In the genomic region with DNA sequence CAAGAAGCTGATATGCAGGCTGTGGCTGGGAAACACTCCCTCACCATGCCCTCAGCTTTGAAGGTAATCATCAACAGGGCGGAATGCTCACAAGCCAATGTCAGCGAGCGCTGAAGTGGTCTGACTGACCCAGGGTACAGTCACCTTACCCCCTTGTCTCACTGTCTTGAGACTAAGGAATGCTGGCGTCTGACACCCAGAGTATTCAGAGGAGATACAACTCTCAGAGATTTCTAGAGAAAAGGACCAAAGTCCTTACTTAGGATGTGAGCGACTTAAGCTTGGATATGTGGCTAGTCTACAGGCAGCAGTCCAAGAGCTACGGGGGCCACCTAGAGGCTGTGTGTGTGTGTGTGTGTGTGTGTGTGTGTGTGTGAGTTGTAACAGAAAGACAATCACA, we compare ENCODE assay signal across 13 mouse cellular contexts.
DNase-seq lines count a peak whose midpoint lies in the region; ATAC-seq and TF ChIP-seq lines count a peak whose summit lies in the region.
"Had no signal": no experiment of that assay in that cellular context is flagged by ENCODE, and none has a peak within 500 bp of the region (broad histone marks: within the 10 kb centered on the region; RNA-seq: fewer than 3 reads in every experiment).

No protein-coding gene starts in this region.

- H3K9me3 ChIP-seq in limb, embryonic 15.5 days = no peaks in the 10 kb centered on the region
- no peaks in the 10 kb centered on the region for H3K9me3 ChIP-seq in limb, embryonic 10.5 days (replicated peaks)
- H3K9me3 ChIP-seq in intestine, embryonic 16.5 days (ENCODE audit: control insufficient read depth, low read length) = no peaks in the 10 kb centered on the region
- H3K9me3 ChIP-seq in kidney, embryonic 14.5 days (ENCODE audit: control insufficient read depth, low read length) = no peaks in the 10 kb centered on the region
- no peaks in the 10 kb centered on the region for H3K9me3 ChIP-seq in lung, postnatal 0 days (ENCODE audit: low read length)
- H3K9me3 ChIP-seq: embryonic facial prominence, embryonic 12.5 days; hindbrain, embryonic 13.5 days had no signal

- H3K4me2 ChIP-seq in limb, embryonic 15.5 days = no peak overlapping the region
- H3K4me2 ChIP-seq in intestine, embryonic 16.5 days (ENCODE audit: low read depth, low read length) = no peak overlapping the region
- H3K4me2 ChIP-seq in kidney, embryonic 14.5 days (replicated peaks; ENCODE audit: low read depth, low read length) = no peak overlapping the region
- H3K4me2 ChIP-seq in lung, postnatal 0 days (replicated peaks; ENCODE audit: low read depth, low read length) = no peak overlapping the region
- H3K4me2 ChIP-seq: embryonic facial prominence, embryonic 12.5 days; hindbrain, embryonic 13.5 days had no signal

- H3K9ac ChIP-seq in limb, embryonic 15.5 days = no peak overlapping the region
- H3K9ac ChIP-seq in intestine, embryonic 16.5 days (ENCODE audit: low read depth, low read length) = no peak overlapping the region
- H3K9ac ChIP-seq in kidney, embryonic 14.5 days (ENCODE audit: low read depth, low read length) = no peak overlapping the region
- no peak overlapping the region for H3K9ac ChIP-seq in lung, postnatal 0 days (replicated peaks; ENCODE audit: low read depth)
- H3K9ac ChIP-seq: embryonic facial prominence, embryonic 12.5 days; hindbrain, embryonic 13.5 days had no signal

- no peak for DNase-seq in limb, embryonic 10.5 days (ENCODE audit: low spot score)
- DNase-seq in lung, postnatal 0 days (ENCODE audit: low spot score) = peak; percentile 78
- DNase-seq in left cerebral cortex, postnatal 14 days (ENCODE audit: low spot score in 2 of 2) = no peak
- DNase-seq in retina, postnatal 1 day = no peak
- DNase-seq in adrenal gland, postnatal 10 days = no peak
- DNase-seq: cerebellum, adult 8-10 months; thymus, postnatal 14 days had no signal

- H3K27me3 ChIP-seq in limb, embryonic 15.5 days = no peaks in the 10 kb centered on the region
- no peaks in the 10 kb centered on the region for H3K27me3 ChIP-seq in limb, embryonic 10.5 days (ENCODE audit: low read depth, poor library complexity, severe bottlenecking)
- H3K27me3 ChIP-seq in intestine, embryonic 16.5 days (replicated peaks; ENCODE audit: control insufficient read depth, insufficient read depth, low read length) = no peaks in the 10 kb centered on the region
- no peaks in the 10 kb centered on the region for H3K27me3 ChIP-seq in kidney, embryonic 14.5 days (ENCODE audit: control insufficient read depth, insufficient read depth, low read length)
- H3K27me3 ChIP-seq in lung, postnatal 0 days (replicated peaks; ENCODE audit: insufficient read depth, low read length) = no peaks in the 10 kb centered on the region
- H3K27me3 ChIP-seq: CH12.LX; embryonic facial prominence, embryonic 12.5 days; hindbrain, embryonic 13.5 days had no signal

- intact Hi-C loops in left cerebral cortex, postnatal 14 days (cut with DNase I) = no loop called here

- 78% methylated on average over 6 of the region's 6 CpGs for WGBS in limb, embryonic 15.5 days
- WGBS in limb, embryonic 10.5 days = 82% methylated on average over 6 of the region's 6 CpGs
- 57% methylated on average over 6 of the region's 6 CpGs for WGBS in intestine, embryonic 16.5 days
- WGBS in kidney, embryonic 14.5 days = 63% methylated on average over 6 of the region's 6 CpGs
- WGBS in lung, postnatal 0 days = 61% methylated on average over 6 of the region's 6 CpGs

- peak; percentile 92 for TF ChIP-seq EP300 in lung, postnatal 0 days (IDR thresholded peaks at IDR 0.05)

- TF ChIP-seq CTCF in lung, postnatal 0 days (IDR thresholded peaks at IDR 0.05) = peak; percentile 43

- peaks cover 11% of the 10 kb centered on the region; the same call in 1 of the 2 replicates for H3K36me3 ChIP-seq in limb, embryonic 15.5 days
- H3K36me3 ChIP-seq in limb, embryonic 10.5 days = peaks cover 8% of the 10 kb centered on the region
- H3K36me3 ChIP-seq in intestine, embryonic 16.5 days (ENCODE audit: control insufficient read depth, insufficient read depth, low read length) = no peaks in the 10 kb centered on the region
- H3K36me3 ChIP-seq in kidney, embryonic 14.5 days (ENCODE audit: control insufficient read depth, insufficient read depth, low read length) = peaks cover 6% of the 10 kb centered on the region; the same call in 1 of the 2 replicates
- 0 out of 2 replicates have a peak, but pooled peaks cover 8% of the 10 kb centered on the region for H3K36me3 ChIP-seq in lung, postnatal 0 days (ENCODE audit: insufficient read depth, low read length)

- peak overlapping the region; percentile 29; the same call in 1 of the 2 replicates for H3K27ac ChIP-seq in limb, embryonic 15.5 days
- no peak overlapping the region for H3K27ac ChIP-seq in limb, embryonic 10.5 days
- peak overlapping the region; percentile 80 for H3K27ac ChIP-seq in intestine, embryonic 16.5 days (ENCODE audit: low read length)
- peak overlapping the region; percentile 47; the same call in 1 of the 2 replicates for H3K27ac ChIP-seq in kidney, embryonic 14.5 days (ENCODE audit: low read depth, low read length)
- H3K27ac ChIP-seq in lung, postnatal 0 days (ENCODE audit: low read length) = peak overlapping the region; percentile 77
- H3K27ac ChIP-seq: embryonic facial prominence, embryonic 12.5 days; hindbrain, embryonic 13.5 days had no signal

- no peak overlapping the region for H3K4me3 ChIP-seq in limb, embryonic 15.5 days
- H3K4me3 ChIP-seq in limb, embryonic 10.5 days = no peak overlapping the region
- no peak overlapping the region for H3K4me3 ChIP-seq in intestine, embryonic 16.5 days (ENCODE audit: low read length)
- no peak overlapping the region for H3K4me3 ChIP-seq in kidney, embryonic 14.5 days (ENCODE audit: low read length)
- H3K4me3 ChIP-seq in lung, postnatal 0 days (ENCODE audit: low read depth, low read length) = no peak overlapping the region
- H3K4me3 ChIP-seq: embryonic facial prominence, embryonic 12.5 days; hindbrain, embryonic 13.5 days had no signal

- H3K4me1 ChIP-seq in limb, embryonic 15.5 days = peaks cover 30% of the 10 kb centered on the region
- H3K4me1 ChIP-seq in limb, embryonic 10.5 days = peaks cover 39% of the 10 kb centered on the region
- H3K4me1 ChIP-seq in intestine, embryonic 16.5 days (ENCODE audit: control insufficient read depth, insufficient read depth, low read length) = peaks cover 48% of the 10 kb centered on the region
- H3K4me1 ChIP-seq in kidney, embryonic 14.5 days (ENCODE audit: control insufficient read depth, insufficient read depth, low read length) = peaks cover 62% of the 10 kb centered on the region
- peaks cover 20% of the 10 kb centered on the region for H3K4me1 ChIP-seq in lung, postnatal 0 days (ENCODE audit: insufficient read depth, low read depth, low read length)

- ATAC-seq in limb, embryonic 15.5 days (ENCODE audit: insufficient number of reproducible peaks, low FRiP score, low TSS enrichment, low read depth) = no peak
- peak; percentile 89 for ATAC-seq in intestine, embryonic 16.5 days
- peak; percentile 18; the same call in 1 of the 2 replicates for ATAC-seq in kidney, embryonic 14.5 days (ENCODE audit: low FRiP score, low TSS enrichment)
- ATAC-seq in lung, postnatal 0 days = peak; percentile 54
